Mouse (Mus musculus) cerebellum, postnatal 4 days (tissue): Measurements from ENCODE around the gene Wdr46.

Experiments used
- DNase-seq, 2 experiments: peaks; one replicate each; pipeline ENCODE4 v3.0.0; 2022; ENCODE audit warnings: low spot score in 2 of 2, mixed read lengths in 1 of 2

The Wdr46 gene

GRCm38 (mm10) chr17:33911052-33911812, 29.2 kb upstream of the Wdr46 start:
- no peak for DNase-seq

- no peak for DNase-seq
These were observed 28.5 kb upstream of the Wdr46 start for GRCm38 (mm10) chr17:33911813-33912414.

- no peak for DNase-seq
These were observed 27.2 kb upstream of the Wdr46 start for GRCm38 (mm10) chr17:33913264-33913663.

- DNase-seq: no peak
These were observed 26.6 kb upstream of the Wdr46 start for GRCm38 (mm10) chr17:33913905-33914304.

GRCm38 (mm10) chr17:33914969-33915391, 25.5 kb upstream of the Wdr46 start:
- no peak for DNase-seq

- peak; percentile 87 to 95 for DNase-seq
These were observed 24.7 kb upstream of the Wdr46 start, which contains the start of the genes Tapbp and Zbtb22 for GRCm38 (mm10) chr17:33915671-33916250. TSS of gene Tapbp (plus strand) at chr17:33915899. TSS of gene Zbtb22 (plus strand) at chr17:33915904.

- DNase-seq: no peak
These were observed 24.2 kb upstream of the Wdr46 start for GRCm38 (mm10) chr17:33916294-33916693.

- no peak for DNase-seq
These were observed 23.4 kb upstream of the Wdr46 start for GRCm38 (mm10) chr17:33916847-33917655.

- DNase-seq: no peak
These were observed 22.7 kb upstream of the Wdr46 start for GRCm38 (mm10) chr17:33917656-33918292.

- DNase-seq: no peak
These were observed 21.9 kb upstream of the Wdr46 start for GRCm38 (mm10) chr17:33918293-33919203.

GRCm38 (mm10) chr17:33919351-33920281, 20.8 kb upstream of the Wdr46 start:
- DNase-seq: peak in 1 of 2 experiments; percentile 50

GRCm38 (mm10) chr17:33920282-33921097, 20.0 kb upstream of the Wdr46 start:
- peak; percentile 62 to 83 for DNase-seq

- DNase-seq: no peak
These were observed 19.1 kb upstream of the Wdr46 start for GRCm38 (mm10) chr17:33921361-33921760.

GRCm38 (mm10) chr17:33924577-33925283, 15.7 kb upstream of the Wdr46 start:
- DNase-seq: peak in 1 of 2 experiments; percentile 54

- no peak for DNase-seq
These were observed 14.9 kb upstream of the Wdr46 start for GRCm38 (mm10) chr17:33925406-33926116.

GRCm38 (mm10) chr17:33926207-33926932, 14.1 kb upstream of the Wdr46 start:
- DNase-seq: no peak
